Mouse (Mus musculus) ovary, adult 2 months (tissue): Measurements from ENCODE around the gene Urgcp. TPM values are rescaled to one million over a fixed set of nuclear protein-coding genes. Genes with fewer than 3 reads are reported as not detected.

Experiments
- polyA plus RNA-seq: library from polyadenylated mRNA; depleted of rRNA; stranded (reverse); fragments of >200 nt; gene quantifications from 2 replicates; pipeline ENCODE4 v1.2.3, GENCODE M21; 2012; rRNA removed

Gene Urgcp
- 32.5 and 35.5 TPM in 2 replicates for polyA plus RNA-seq

DNA sequence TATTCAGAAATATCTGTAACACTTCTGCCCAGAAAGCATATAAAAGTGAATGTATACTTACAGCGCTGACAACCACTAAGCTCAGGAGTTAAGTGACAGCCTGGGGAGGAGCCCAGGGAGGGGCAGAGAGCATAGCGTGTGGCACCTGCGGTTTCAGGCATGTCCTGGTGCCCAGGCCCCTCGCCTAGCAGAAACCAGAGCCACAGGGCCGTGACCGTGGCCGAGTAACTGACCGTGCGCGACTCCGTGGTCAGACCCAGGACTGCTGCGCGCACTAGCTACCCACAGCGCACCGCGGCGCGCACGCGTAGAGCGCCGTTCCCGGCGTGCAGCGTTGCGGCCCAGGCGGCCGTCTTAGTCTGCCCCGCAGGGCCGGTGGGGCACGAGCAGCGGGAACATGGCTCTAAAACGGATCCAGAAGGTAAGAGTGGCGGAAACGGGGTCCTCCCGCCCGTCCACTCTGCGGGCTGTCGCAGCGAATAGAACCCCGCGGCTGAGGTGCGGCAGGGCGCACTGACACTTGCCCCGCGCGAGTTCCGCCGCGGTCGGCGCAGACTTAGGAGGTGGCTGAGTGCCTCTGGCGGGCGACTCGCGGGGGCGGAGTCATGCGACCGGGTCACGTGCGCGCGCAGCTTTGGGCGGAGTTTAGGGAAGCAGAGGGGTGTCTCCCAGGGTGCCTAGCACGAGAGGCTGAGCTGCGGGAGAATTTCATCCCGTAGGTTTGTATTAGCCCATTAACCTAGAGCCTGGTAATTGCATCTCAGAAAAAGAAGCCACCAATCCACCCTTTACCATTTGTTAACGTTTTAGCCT, at the start of gene Urgcp:
TSS of gene Urgcp (minus strand) at position 557 of the 813 bp plus-strand sequence.

DNA sequence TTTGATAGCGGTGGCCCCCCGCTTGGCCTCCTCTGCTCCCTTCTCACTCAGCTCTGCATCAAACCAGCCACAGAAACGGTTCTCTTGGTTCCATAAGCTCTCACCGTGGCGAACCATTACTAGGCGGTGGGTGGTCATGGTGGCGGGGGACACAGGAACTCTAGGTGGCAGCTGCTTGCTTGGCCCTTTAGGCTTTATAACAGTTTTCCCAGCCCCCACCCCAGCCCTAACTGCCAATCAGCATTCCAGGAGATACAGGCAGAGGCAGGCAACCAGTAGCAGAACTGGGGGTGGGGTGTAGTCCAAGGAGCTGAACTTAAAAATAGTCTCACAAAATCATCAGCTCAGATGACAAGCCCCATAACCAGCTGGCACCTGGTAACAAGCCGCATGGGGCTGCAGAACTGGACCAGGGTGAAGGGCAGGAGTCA, 41.4 kb upstream of the Urgcp start, which contains the start of gene Pgam2:
TSS of gene Pgam2 (minus strand) at position 183 of the 431 bp plus-strand sequence.

DNA sequence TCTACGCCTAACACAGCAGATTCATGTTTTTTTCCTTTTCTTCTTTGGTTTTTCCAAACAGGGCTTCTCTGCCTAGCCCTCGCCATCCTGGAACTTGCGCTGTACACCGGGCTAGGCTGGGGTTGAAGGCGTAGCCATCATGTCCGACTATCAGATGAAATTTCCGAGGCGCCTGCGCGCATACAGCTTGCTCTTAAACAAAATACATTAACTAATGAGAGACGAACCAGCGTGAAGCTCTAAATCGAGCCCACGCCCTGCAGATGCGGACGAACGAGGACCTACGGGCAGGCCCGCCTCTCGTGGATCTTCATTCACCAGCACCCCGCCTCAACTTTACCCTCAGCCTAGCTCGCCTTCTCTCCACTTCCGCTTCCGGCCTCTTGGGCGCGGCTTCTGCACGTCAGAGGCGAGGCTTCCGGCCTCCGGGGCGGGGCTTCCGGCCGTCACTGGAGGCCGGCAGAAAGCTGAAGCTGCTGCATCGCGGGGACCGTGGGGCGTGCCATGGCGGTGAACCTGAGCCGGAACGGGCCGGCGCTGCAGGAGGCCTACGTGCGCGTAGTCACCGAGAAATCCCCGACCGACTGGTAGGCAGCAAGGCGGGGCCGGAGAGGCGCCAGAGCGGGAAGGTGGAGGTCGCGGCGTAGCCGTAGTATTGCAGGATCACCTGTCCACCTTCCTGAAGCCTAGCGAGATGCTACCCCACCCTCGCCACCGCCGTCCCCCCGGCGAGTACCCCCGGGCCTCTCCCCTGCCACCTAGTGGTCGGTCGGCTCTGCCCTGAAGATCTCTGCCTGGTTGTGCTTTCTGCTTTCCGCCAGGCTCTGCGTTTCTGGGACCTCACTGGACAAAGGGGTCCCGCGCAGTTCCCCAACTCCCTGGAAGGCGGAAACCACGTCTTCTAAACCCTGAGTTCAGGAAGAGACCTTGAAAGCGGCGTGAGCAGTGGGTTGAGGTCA, 26.2 kb upstream of the Urgcp start, which contains the start of gene Dbnl:
TSS of gene Dbnl (plus strand) at position 433 of the 959 bp plus-strand sequence.

DNA sequence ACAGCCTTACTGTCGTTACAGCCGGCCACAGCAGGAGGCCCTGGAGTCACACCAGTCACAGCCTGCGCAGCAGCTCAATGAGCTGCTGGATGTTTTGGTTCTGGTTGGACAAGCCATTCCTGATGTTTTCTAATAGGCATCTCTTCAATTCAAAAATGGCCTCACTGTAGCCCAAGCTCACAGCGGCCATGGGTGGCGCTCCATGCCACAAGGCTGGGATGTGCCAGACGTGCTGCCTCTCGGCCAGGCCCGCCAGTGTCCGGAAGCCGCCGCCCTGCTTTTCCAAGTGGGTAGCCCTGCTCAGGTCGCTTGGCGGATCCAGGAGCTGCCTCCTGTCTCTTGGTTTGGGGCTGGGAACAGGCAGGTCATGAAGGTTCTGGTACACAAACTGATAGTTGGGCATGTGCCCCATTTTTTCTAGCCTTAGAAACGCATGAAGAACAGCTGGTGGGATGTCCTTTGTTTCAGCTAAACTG, 46.5 kb downstream of the Urgcp start, which contains the start of gene Mrps24:
TSS of gene Mrps24 (minus strand) at position 51 of the 476 bp plus-strand sequence.

Other genes starting within 250 kb of the Urgcp start
- 98.0 and 170 TPM in 2 replicates for gene Xbp1, start 241.7 kb downstream of the Urgcp start, polyA plus RNA-seq
- gene Ccdc117, start 220.2 kb downstream of the Urgcp start, polyA plus RNA-seq: 9.7 and 11.0 TPM in 2 replicates
- 0.10 and 0.12 TPM in 2 replicates for gene Ankrd36, start 192.7 kb downstream of the Urgcp start, polyA plus RNA-seq
- gene Mrps24, start 46.7 kb downstream of the Urgcp start, polyA plus RNA-seq: 270 and 800 TPM in 2 replicates
- gene Dbnl, start 26.1 kb upstream of the Urgcp start, polyA plus RNA-seq: 88.1 and 97.6 TPM in 2 replicates
- 0.41 and 0.60 TPM in 2 replicates for gene Pgam2, start 41.4 kb upstream of the Urgcp start, polyA plus RNA-seq
- 47.9 and 50.9 TPM in 2 replicates for gene Polm, start 75.6 kb upstream of the Urgcp start, polyA plus RNA-seq
- 591 and 654 TPM in 2 replicates for gene Aebp1, start 99.6 kb upstream of the Urgcp start, polyA plus RNA-seq
- 236 and 430 TPM in 2 replicates for gene Pold2, start 115.9 kb upstream of the Urgcp start, polyA plus RNA-seq
- gene Myl7, start 136.4 kb upstream of the Urgcp start, polyA plus RNA-seq: 0.30 TPM in 1 of 2 replicates, not detected in the other
- 2.8 and 3.7 TPM in 2 replicates for gene Gck, start 187.7 kb upstream of the Urgcp start, polyA plus RNA-seq
- 67.8 and 75.0 TPM in 2 replicates for gene Ykt6, start 193.3 kb upstream of the Urgcp start, polyA plus RNA-seq